Mouse (Mus musculus) liver, embryonic 14.5 days (tissue): ENCODE data around the gene Shisa8.

Experiments used
- CTCF ChIP-seq: IDR thresholded peaks from 2 replicates; pipeline ENCODE4 v1.5.1; 2016; ENCODE audit warnings: antibody characterized with exemption, low read depth, control low read depth
- EP300 ChIP-seq: IDR thresholded peaks from 2 replicates; pipeline ENCODE4 v1.6.1; 2016; ENCODE audit warnings: antibody characterized with exemption, low read depth

- TF ChIP-seq EP300 (no peak), CTCF (no peak)
These were observed 3.7 kb upstream of the Shisa8 start for GRCm38 (mm10) chr15:82216142-82216827.
